Mouse (Mus musculus) CD4-positive helper T cell, adult 2 months (primary cell): ENCODE measurements around the gene 2010109A12Rik.

Source experiments
- DNase-seq: peaks from one replicate; pipeline ENCODE4 v3.0.0-alpha.2; 2012; ENCODE audit warnings: low read depth, missing footprints, low spot score

The 2010109A12Rik gene

DNA sequence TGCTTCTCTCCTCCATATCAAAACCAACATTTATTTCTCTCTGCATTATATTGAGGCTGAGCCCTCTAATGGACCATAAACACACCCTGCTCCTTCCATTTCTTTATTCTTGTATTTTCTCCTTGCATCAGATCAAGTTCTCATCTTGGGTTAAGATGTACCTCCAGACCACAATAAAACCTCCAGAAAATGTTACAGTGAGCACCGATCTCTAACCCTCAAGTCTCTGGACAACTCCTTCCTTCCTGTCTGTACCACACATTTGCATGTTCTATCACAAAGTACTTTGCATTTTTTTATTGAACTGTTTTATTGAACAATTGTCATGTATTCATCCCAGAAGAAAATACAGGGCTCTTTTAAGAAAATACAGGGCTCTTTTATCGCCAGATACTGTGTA lies 23.2 kb downstream of the 2010109A12Rik start:
- peak; percentile 31 for DNase-seq

DNA sequence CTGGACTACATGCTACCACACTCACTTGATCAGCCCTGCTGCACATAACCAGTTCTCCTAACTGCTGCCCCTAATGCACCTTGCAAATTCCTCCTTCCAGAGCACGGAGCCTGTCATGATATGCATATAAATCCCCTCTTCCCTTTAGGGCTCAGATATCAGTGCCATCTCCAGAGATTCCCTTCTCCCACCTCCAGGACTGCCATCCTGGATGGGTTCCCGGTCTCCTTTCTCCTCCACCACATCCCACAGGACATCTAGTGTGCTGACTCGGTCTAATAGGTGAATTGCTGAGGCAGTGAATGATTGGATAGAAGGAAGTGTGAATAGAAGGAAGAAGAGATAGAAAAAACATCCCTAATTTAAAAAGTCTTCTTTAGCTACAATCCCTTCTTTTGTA lies 25.4 kb downstream of the 2010109A12Rik start:
- DNase-seq, result no peak

DNA sequence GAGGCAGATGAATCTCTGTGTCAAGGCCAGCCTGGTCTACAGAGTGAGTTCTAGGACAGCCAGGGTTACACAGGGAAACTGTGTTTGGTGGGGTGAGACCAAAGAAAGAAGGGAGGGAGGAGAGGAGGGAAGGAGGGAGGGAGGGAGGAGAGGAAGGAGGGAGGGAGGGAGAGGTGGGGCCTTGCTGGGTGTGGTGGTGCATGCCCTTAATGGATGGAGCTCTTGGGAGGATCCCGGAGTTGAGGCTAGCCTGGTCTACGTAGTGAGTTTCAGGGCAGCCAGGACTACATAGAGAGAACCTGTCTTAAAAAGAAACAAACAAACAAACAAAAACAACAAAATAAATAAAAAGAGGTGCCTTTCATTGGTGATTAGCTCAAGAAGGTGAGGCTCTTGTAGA lies 26.5 kb downstream of the 2010109A12Rik start:
- no peak for DNase-seq

DNA sequence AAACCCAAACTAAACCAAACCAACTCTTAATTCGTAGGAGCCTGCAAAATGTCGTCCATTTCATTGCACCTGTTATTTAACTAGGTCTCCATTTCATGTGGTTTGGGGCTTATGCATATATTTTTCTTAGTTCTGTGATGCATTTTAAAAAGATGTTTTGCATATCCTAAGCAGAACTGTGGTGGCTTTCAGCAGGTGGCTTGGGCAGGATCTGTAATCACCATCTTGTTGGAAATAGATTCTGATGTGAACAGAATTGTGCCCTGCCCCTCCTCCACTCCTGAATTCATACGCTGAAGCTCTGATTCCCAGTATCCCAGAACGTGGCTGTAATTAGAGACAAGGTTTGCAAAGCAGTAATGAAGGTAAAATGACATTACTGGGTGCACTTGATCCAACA lies 27.8 kb downstream of the 2010109A12Rik start:
- no peak for DNase-seq

DNA sequence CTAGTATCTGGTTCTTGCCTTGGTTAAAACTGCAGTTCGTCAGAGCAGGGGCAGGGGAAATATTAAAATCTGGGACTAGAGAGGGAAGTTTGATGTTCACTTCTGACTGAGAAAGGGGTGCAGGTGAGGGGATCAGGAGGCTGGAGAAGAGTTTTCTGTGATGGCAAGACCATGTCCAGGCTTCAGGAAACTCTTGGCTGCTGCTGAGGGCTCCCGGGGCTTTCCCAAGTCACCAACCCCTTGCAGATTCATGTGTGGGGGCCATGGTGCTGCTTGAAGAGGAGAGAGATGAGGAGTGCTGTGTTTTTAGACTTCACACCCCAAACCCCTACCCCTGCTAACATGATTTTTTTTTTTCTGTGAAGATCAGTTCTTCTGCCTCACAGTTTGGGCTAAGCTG lies 28.3 kb downstream of the 2010109A12Rik start:
- DNase-seq, result no peak

DNA sequence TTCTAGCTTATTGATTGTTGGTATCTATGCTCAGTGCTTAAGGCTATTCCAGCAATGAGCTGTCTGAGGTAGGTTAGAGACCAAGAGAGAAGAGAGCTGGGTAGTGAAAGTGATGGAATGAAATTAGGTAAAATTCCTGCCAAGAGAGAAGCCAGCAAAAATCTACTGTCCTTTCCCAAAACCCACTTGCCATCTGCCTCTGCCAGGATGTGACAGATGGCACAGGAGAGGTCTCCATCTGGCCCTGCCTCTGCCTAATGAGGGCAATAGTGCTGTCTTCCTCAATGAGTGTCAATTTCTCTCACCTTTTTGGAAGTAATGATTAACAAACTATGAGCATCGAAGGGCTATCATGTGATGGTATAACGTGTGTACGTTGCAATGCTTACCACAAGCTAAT lies 29.6 kb downstream of the 2010109A12Rik start:
- no peak for DNase-seq

DNA sequence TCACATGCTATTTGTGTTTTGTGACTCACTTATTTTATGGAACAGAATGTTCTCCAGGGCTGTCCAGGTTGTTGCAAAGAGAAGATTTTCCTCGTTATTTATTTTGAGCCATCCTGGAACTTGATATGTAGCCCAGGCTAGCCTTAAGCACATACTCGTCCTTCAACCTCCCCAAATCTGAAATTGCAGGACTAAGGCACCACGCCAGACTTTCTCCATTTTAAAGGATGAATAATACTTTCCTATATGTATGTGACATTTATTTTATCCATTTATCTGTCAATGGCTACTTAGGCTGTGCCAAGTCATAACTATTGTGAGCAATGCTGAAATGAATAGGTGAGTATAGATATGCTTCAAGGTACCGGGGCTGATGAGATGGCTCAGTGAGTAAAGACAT lies 30.2 kb downstream of the 2010109A12Rik start:
- no peak for DNase-seq

DNA sequence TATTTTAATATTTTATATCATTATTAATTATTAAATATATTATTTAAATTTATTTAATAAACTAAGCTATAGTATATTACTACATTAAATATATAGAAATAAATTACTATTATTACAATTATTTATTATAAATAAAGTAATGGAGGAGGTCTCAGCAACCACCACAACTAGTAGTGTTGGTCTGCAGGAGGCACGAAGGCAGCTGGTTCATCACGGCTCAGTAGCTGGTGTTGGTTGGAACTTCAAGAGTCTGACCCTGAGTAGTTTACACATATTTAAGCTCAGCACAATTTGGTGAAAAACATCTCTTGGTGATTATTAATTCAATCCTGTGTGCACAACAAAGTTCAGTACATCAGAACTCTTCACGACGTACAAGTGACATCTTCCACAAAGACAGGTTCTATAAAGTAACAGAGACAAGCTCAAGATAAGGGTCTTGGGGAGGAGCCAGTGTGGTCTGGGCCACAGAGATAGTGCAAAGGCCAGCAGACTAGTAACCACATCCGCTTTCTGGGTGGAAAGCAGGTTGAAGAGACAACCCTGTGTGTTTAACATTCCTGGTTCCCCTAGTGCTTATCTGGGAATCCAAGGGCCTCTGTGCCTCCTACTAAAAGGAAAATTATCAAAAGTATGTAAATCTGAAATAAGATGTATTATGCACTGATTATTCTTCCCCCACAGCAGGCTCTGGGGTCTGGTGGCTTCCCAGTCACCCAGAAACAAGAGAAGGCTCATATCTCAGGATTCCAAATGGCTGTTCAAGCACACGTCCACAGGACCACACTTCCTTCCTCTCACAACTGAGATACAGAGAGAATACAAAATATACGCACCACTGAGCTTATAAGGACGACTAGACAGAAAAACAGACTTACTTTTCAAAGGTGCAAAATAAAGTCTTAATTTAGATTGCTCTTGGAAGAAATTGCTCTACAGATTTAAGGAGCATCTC lies 33.5 kb downstream of the 2010109A12Rik start:
- peak; percentile 17 for DNase-seq

DNA sequence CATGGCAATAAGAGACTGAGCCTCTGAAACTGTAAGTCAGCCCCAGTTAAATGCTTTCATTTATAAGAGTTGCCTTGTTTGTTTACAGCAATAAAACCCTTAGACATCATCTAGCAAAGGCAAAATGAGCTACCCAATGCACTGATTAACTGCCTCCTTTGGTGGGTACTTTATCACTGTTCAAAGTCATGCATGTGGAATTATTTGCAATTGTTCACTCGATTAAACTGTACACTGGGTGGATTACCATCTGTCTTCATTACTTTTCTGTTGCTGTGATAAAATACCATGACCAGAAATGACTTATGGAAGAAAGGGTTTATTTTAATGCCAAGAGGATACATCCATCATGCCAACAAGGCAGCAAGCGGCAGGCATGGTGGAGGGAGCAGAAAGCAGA lies 39.0 kb downstream of the 2010109A12Rik start:
- no peak for DNase-seq

DNA sequence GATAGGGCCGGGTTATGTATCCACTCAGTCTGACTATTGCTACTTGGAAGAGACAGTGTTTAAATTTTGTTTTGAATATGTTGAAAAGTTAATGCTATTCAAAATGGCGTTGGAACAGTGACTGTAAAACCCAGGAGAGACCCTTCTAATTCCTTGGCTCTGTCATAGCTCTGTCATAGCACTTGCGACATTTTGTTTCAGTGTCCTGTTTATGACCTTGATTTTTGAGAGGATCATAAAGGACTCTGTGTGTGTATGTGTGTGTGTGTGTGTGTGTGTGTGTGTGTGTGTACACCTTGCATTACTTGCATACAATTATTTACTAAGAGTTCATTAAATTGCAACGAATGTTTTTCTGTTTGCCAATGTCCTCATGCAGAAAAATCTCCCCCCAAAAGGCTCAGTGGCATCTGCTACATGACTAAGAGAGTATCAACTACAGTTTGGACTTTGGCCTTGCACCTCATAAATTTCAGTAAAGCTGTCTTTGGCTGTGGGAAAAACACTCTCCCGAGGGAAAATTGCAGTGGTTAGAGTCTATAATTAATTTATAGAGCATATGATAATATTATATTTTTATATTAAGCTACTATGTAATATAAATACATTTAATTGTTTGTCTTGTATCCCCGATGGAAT lies 43.7 kb downstream of the 2010109A12Rik start:
- DNase-seq, result no peak

DNA sequence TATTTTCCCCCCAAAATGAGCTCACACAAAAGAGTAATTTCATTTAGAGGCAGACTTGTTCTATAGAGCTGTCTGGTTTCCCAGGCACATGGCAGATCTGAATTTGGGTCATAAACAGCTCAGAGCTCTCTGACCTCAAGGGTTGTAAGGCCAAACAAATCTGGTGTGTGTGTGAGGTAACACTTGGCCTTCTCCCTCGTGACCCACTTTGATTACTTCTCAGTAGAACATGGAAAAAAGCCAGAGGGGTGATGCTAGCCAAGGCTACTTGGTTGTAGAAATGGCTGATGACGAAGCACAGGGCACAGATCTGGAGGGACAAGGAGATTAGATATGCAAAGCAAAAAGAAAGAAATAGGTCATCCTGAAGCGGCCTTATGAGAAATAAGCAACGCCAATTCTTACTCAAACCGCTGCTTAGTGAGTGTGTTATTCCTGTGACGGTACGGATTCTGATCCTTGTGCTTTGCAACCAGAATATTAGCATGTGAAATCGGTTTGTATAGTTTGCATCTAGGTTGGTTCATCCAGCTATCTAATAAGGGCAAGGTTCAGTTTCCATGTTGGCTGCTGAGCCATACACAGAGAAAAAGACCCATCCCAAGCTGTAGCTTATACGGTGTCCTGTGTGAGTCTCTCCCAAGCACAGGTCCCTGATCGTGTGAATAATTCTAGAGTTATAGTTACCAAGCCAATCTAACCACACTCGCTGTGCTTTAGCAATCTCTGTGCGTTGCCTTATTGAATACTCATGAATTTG lies 44.9 kb downstream of the 2010109A12Rik start:
- no peak for DNase-seq

DNA sequence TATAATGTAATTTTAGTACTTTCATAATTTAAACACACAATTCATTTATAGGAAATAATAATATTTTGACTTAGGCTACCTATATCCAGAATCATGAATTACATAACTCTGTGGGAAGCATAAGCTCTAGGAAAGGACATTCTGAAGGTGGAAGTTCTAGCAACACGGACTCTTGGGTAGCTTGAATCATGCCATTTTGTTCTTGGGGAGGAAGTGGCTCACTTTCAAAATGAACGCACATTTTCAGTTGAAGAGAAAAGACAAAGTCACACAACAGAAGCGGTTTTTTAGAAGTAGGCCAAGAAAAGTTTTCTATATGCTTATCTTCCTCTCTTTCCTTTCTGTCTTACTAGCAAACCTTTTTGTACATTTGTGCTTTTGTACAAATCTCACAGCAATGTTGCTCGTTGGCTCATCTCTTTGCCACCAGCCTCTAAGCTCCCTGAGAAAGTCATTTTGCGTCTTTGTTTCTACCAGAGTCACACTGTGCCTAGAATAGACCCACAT lies 49.5 kb downstream of the 2010109A12Rik start:
- peak; percentile 21 for DNase-seq

DNA sequence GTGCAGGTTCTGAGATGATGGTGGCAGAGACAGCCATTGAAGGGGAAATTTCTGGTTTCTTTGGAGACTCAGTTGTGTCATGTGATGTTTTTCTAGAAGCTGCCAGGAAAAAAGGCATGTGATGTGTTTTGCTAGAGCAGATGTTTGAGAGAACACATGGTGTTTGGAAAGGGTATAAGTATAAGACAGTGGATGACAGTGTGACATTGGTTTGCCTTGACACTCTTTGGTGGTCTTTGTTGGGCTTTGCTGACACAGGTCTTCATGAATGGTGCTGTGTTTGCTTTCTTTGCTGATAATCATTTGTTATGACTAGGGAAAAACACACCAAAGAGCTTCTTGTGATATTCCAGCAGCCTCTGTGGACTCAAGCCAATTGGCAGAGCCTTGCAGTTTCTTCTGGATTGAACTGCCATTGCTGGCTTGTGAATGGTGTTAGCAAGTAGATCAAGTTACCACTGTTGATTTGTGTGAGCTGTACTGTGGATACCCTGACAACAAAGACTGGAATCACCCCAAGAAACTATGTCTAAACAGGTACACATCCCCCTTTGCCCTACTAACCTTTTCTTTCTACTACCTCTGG lies 50.6 kb downstream of the 2010109A12Rik start:
- DNase-seq, result no peak

DNA sequence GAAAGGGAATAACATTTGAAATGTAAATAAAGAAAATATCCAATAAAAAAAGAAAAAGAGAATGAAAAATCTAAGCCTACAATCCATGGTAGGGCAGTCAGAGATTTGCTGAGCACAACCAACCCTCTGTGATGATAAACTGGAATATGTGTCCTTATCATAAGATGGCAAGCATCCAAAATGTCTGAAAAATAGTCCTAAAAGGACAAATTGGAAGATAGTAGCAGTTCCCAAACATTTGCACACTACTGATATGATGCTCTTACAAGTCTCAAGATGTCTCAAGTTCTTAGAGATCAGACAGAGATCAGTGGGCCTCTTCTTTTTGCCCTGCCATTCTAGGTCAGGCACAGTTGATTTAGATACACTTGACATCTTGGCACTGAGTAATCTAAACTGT lies 53.0 kb downstream of the 2010109A12Rik start:
- no peak for DNase-seq

DNA sequence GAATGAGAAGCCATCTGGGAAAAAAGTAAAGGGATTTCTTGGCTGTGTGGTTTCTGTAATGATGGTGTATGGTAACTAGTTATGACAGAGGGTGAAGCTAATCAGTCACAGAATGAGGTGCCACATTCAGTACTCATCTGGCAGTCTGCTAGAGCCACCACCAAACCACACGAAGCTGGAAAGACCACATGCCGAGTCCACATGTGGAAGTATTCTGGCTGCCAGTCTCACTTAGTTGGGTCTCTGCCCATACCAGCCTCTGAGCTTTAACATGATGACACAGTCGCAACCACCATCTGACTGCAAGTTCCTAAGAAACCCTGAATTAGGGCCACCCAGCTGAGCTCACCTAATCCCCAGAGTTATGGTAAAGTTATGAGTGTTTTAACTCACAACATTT lies 54.7 kb downstream of the 2010109A12Rik start:
- DNase-seq, result no peak

DNA sequence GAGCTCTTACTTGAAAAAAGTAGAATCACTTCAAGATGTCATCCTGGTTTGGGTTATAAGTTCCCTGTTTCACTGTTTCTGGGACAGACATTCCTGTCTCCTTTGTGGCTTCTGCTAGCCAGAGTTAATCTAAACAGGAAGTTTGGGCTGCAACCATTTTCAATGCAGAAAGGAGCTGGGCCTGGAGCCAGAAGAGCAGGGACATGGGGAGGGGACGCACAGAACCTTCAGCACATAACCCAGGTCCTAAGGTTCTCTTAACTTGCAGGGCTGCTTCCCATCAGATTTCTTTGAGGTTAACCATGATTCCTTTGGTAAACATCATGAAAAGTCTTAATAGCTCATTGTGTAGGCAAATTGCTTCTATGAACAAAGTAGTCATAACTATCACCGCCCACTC lies 56.4 kb downstream of the 2010109A12Rik start:
- peak; percentile 35 for DNase-seq
